Mouse (Mus musculus) megakaryocyte, embryonic 14.5 days (primary cell): ENCODE data around the gene Nat10. TPM values are rescaled to one million over a fixed set of nuclear protein-coding genes. Genes with fewer than 3 reads are reported as not detected.

Source experiments
- H3K27me3 ChIP-seq: replicated peaks from 2 replicates; pipeline ENCODE3; 2012; ENCODE audit warnings: inconsistent platforms
- H3K36me3 ChIP-seq: replicated peaks from 2 replicates; pipeline ENCODE3; 2012; ENCODE audit warnings: low read length, inconsistent platforms, mixed read lengths
- H3K4me1 ChIP-seq: 2 replicates; pipeline ENCODE4 v1.6.1; 2012; ENCODE audit warnings: inconsistent platforms
- H3K4me3 ChIP-seq: replicated peaks from 2 replicates; pipeline ENCODE3; 2012; ENCODE audit warnings: moderate library complexity, mild to moderate bottlenecking, inconsistent platforms
- H3K9me3 ChIP-seq: 2 replicates; pipeline ENCODE4 v1.6.1; 2012; ENCODE audit warnings: inconsistent platforms
- FLI1 ChIP-seq: IDR thresholded peaks from 2 replicates; pipeline ENCODE4 v1.6.1; 2012; ENCODE audit warnings: low read length, inconsistent platforms, mixed read lengths
- GATA1 ChIP-seq: IDR thresholded peaks from 3 replicates; pipeline ENCODE4 v1.6.1; 2012; ENCODE audit warnings: mixed read lengths, low read length, inconsistent platforms, borderline replicate concordance
- polyA plus RNA-seq: library from polyadenylated mRNA; stranded (reverse); fragments of >175 nt; gene quantifications from 2 replicates; pipeline ENCODE4 v1.2.3, GENCODE M21; 2012; ENCODE audit warnings: low replicate concordance; ENCODE audit not compliant: insufficient read depth

Gene Nat10
- polyA plus RNA-seq, 1 experiment, result 3.6 TPM

GRCm38 (mm10) chr2:103672573-103673119, 88.4 kb downstream of the Nat10 start:
- Histone ChIP-seq H3K36me3 (no peaks in the 10 kb centered on the region), H3K27me3 (peaks cover 43% of the 10 kb centered on the region), H3K4me1 (peaks cover 19% of the 10 kb centered on the region), H3K4me3 (no peak overlapping the region), H3K9me3 (no peaks in the 10 kb centered on the region)
- TF ChIP-seq FLI1 (no peak), GATA1 (no peak)

Other genes starting within 250 kb of the Nat10 start
- gene Abtb2, start 195.0 kb downstream of the Nat10 start, polyA plus RNA-seq, result 0.50 TPM in 1 of 2 replicates, not detected in the other
- gene Caprin1, start 36.4 kb upstream of the Nat10 start, polyA plus RNA-seq, result 59.6 and 72.0 TPM in 2 replicates
- 436 and 585 TPM in 2 replicates for gene Lmo2, start 196.7 kb upstream of the Nat10 start, polyA plus RNA-seq